Mouse (Mus musculus): Measurements from ENCODE around the gene Gm5475.

DNA sequence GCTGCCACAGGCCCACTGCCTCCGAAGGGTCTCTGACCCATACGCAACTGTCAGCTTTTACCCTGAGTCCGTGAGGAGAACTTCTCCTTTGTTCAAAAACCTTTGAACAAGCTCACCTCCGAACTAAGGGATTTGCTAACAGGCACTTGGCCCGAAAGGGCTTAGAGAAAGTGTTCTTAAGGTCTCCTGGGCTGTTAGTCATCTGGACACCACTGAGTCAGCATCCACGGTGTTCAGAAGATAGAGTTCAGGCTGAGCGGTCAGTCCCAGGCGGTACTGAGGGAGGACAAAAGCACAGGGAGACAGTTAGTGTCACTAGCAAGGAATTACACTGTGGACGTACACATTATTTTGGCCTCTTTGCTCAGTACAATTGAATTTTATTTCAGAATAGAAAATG, 33.1 kb upstream of the Gm5475 start:
- TF ChIP-seq CTCF (conservative IDR thresholded peaks at IDR 0.05; ENCODE audit: low read length), result no peak
- no peak for TF ChIP-seq NANOG (IDR thresholded peaks at IDR 0.05; ENCODE audit: borderline replicate concordance, low read length)
- no peak for TF ChIP-seq POU5F1 (IDR thresholded peaks at IDR 0.05; ENCODE audit: borderline replicate concordance, low read length)

Measured in E14TG2a.4 (cell line).